Mouse (Mus musculus) small intestine, adult 2 months (tissue): ENCODE measurements around the gene Slc38a1.

Experiments
- CTCF ChIP-seq: fragments of 200-500 bp; IDR thresholded peaks from 2 replicates; pipeline ENCODE4 v1.5.1; 2012; ENCODE audit warnings: low read depth, mild to moderate bottlenecking, control low read depth, inconsistent platforms, low read length, moderate library complexity, mixed read lengths; ENCODE audit not compliant: insufficient replicate concordance, insufficient read length; ENCODE audit errors: extremely low read depth
- POLR2A ChIP-seq: fragments of 200-500 bp; IDR thresholded peaks from 2 replicates; pipeline ENCODE4 v1.6.1; 2012; ENCODE audit warnings: low read depth, mild to moderate bottlenecking, control low read depth, inconsistent platforms, low read length, moderate library complexity

- no peak for TF ChIP-seq CTCF
- TF ChIP-seq POLR2A: no peak
Observed at GRCm38 (mm10) chr15:96675744-96676143, 33.0 kb upstream of the Slc38a1 start.
